Mouse (Mus musculus): ENCODE results near the gene Hoxb8. TPM values are rescaled to one million over a fixed set of nuclear protein-coding genes. Genes with fewer than 3 reads are reported as not detected.

Gene Hoxb8
- polyA plus RNA-seq, 1 experiment from 2014 or later, result 1.4 TPM

DNA sequence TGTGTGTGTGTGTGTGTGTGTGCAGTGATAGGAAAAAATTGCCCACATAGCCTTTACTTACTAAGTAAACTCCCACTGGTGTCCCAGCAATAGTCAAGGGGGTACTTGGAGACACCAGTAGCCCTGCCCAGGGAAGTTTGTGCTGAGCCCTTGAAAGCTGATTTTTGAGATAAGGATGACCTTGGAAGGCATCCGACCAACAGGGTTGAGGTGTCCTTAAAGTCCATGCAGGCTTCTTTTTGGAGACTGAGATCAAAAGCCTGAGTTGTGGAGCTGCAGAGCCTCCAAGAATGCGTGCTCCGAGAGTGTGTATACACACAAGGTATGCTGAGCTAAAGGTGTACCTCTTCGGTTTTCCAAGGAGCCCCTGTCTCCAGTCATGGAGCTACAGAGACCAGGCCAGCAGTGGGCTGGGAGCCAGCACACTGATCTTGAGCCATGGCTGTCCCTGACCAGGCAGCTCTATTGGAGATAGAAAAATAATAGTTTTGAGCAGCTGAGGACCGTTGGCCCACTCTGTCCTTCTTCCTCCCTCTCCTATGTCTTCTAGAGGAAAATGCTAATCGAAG lies 19.4 kb upstream of the Hoxb8 start:
- H3K36me3 ChIP-seq (ENCODE audit: insufficient read depth), result no peaks in the 10 kb centered on the region
- H3K9ac ChIP-seq, result no peak overlapping the region
- no peak overlapping the region for H3K27ac ChIP-seq (ENCODE audit: low read depth)
- H3K4me2 ChIP-seq, result no peak overlapping the region
- no peak overlapping the region for H3K4me3 ChIP-seq (ENCODE audit: low read depth, low read length)
- peaks cover 100% of the 10 kb centered on the region for H3K27me3 ChIP-seq (ENCODE audit: insufficient read depth, low read length)
- no peak for ATAC-seq (ENCODE audit: insufficient read depth)
- WGBS, result 10% methylated on average over 6 of the region's 6 CpGs
- H3K4me1 ChIP-seq (ENCODE audit: insufficient read depth), result no peaks in the 10 kb centered on the region
- no peak for DNase-seq
- no peak for TF ChIP-seq CTCF (IDR thresholded peaks at IDR 0.05; ENCODE audit: low read depth)
- no peaks in the 10 kb centered on the region for H3K9me3 ChIP-seq (ENCODE audit: low read depth, low read length)

DNA sequence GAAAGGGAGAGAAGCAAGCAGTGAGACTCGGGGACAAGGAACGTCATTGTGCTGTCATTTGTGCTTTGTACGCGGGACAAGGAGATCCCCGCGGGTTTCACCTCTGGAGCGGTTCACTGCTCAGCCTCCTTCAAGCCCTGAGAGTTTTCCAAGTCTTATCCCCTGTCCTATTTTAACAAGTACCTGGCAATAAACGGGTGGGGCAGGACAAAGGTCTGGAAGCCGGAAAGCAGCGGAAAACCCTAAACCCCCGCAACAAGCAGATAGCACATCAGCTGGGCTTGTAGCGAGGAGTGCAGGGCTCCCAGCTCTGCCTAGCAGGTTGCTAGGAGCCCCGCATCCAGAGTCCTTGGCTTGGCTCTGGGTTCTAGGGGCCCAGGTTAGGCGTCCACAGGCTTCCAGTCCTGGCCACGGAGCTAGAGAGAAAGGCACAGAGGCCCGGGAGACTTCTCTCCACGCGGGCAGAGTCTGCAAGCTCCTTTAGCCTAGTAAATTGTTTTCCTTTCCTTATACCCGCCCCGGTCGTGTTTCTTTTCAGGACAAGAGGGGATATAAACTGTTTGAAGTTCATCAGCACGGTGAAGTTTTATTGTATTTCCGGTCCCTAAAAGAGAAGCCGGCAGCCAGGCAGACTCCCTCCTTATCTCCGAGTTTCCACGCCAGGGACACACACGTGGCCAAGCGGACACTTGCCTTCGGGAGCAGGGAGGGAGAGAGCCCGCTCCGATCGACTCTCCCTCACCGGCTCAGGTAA lies 17.9 kb upstream of the Hoxb8 start:
- Histone ChIP-seq H3K27ac (ENCODE audit: low read depth) (no peak overlapping the region), H3K4me3 (ENCODE audit: low read depth, low read length) (no peak overlapping the region), H3K27me3 (ENCODE audit: insufficient read depth, low read length) (peaks cover 99% of the 10 kb centered on the region), H3K4me1 (ENCODE audit: insufficient read depth) (no peaks in the 10 kb centered on the region), H3K9ac (no peak overlapping the region), H3K4me2 (no peak overlapping the region), H3K36me3 (ENCODE audit: insufficient read depth) (no peaks in the 10 kb centered on the region), H3K9me3 (ENCODE audit: low read depth, low read length) (no peaks in the 10 kb centered on the region)
- ATAC-seq (ENCODE audit: insufficient read depth) (no peak), DNase-seq (no peak)
- no peak for TF ChIP-seq CTCF (IDR thresholded peaks at IDR 0.05; ENCODE audit: low read depth)
- WGBS, result 1% methylated on average over 33 of the region's 33 CpGs

DNA sequence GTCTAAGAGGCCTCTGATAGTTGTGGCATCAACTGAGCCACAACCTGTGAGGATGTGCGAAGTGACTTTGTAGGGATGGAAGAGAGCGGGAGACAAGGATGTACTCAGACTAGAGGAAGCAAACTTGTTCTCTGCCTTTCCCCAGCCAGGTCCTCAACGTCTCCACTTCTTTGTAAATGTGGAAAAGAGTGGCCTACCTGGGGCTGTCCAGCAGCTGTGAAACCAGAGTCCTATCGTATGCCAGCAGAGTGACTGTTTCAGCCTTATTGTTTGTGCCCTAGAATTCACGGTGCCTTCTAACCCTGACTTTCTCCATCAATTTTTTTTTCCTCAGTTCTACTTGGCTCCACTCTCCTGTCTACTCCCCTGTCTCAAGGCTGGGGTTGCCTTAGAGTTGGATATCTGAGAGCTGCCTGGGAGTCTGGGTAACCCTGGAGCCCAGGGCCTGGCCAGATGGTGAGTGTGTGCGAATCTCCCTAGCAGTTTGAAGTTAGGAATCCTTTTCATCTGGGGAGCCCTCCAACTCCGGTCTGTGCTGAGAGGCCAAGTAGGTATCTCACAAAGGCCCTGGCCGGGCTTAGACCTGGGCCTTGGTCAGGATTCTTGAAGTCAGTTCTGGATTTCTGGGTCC lies 17.2 kb upstream of the Hoxb8 start:
- Histone ChIP-seq H3K4me2 (no peak overlapping the region), H3K4me1 (ENCODE audit: insufficient read depth) (no peaks in the 10 kb centered on the region), H3K9me3 (ENCODE audit: low read depth, low read length) (no peaks in the 10 kb centered on the region), H3K27ac (ENCODE audit: low read depth) (no peak overlapping the region), H3K36me3 (ENCODE audit: insufficient read depth) (no peaks in the 10 kb centered on the region), H3K27me3 (ENCODE audit: insufficient read depth, low read length) (peaks cover 99% of the 10 kb centered on the region), H3K4me3 (ENCODE audit: low read depth, low read length) (no peak overlapping the region), H3K9ac (no peak overlapping the region)
- TF ChIP-seq CTCF (IDR thresholded peaks at IDR 0.05; ENCODE audit: low read depth), result no peak
- WGBS, result 6% methylated on average over 8 of the region's 8 CpGs
- ATAC-seq (ENCODE audit: insufficient read depth) (no peak), DNase-seq (no peak)

DNA sequence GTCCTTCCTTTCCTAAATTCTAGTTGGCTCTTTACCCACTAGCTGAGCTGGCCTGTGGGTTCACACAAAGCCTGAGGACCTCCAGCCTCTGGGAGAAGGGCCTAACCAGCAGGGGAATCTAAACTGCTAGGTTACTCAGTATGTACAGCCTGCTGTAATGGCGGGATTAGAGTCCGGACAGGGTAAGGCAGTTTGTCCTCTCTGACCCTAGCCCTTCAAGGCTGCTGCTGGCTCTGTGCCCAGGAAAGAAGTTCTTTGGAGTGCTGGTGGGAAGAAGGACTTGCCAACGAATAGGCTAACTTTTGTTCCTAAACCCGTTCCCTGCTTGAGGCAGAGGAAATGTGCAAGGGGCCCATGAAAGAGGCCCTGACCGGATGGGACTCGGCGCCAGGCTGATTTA lies 15.8 kb upstream of the Hoxb8 start:
- WGBS, result 3% methylated on average over 7 of the region's 7 CpGs
- peaks cover 99% of the 10 kb centered on the region for H3K27me3 ChIP-seq (ENCODE audit: insufficient read depth, low read length)
- H3K36me3 ChIP-seq (ENCODE audit: insufficient read depth), result no peaks in the 10 kb centered on the region
- no peaks in the 10 kb centered on the region for H3K4me1 ChIP-seq (ENCODE audit: insufficient read depth)
- TF ChIP-seq CTCF (IDR thresholded peaks at IDR 0.05; ENCODE audit: low read depth), result no peak
- H3K4me3 ChIP-seq (ENCODE audit: low read depth, low read length), result no peak overlapping the region
- no peak overlapping the region for H3K27ac ChIP-seq (ENCODE audit: low read depth)
- no peak overlapping the region for H3K4me2 ChIP-seq
- H3K9ac ChIP-seq, result no peak overlapping the region
- no peaks in the 10 kb centered on the region for H3K9me3 ChIP-seq (ENCODE audit: low read depth, low read length)
- ATAC-seq (ENCODE audit: insufficient read depth) (0 out of 2 replicates have a peak, but pooled peaks have one; percentile 29), DNase-seq (peak; percentile 63)

- no peak for TF ChIP-seq CTCF (IDR thresholded peaks at IDR 0.05; ENCODE audit: low read depth)
- Histone ChIP-seq H3K9me3 (ENCODE audit: low read depth, low read length) (no peaks in the 10 kb centered on the region), H3K4me3 (ENCODE audit: low read depth, low read length) (no peak overlapping the region), H3K27ac (ENCODE audit: low read depth) (no peak overlapping the region), H3K27me3 (ENCODE audit: insufficient read depth, low read length) (peaks cover 99% of the 10 kb centered on the region), H3K36me3 (ENCODE audit: insufficient read depth) (no peaks in the 10 kb centered on the region), H3K4me1 (ENCODE audit: insufficient read depth) (no peaks in the 10 kb centered on the region), H3K9ac (no peak overlapping the region), H3K4me2 (no peak overlapping the region)
- DNase-seq (no peak), ATAC-seq (ENCODE audit: insufficient read depth) (no peak)
- WGBS, result 16% methylated on average over 7 of the region's 7 CpGs
Measured at GRCm38 (mm10) chr11:96267021-96267920, 14.4 kb upstream of the Hoxb8 start.

DNA sequence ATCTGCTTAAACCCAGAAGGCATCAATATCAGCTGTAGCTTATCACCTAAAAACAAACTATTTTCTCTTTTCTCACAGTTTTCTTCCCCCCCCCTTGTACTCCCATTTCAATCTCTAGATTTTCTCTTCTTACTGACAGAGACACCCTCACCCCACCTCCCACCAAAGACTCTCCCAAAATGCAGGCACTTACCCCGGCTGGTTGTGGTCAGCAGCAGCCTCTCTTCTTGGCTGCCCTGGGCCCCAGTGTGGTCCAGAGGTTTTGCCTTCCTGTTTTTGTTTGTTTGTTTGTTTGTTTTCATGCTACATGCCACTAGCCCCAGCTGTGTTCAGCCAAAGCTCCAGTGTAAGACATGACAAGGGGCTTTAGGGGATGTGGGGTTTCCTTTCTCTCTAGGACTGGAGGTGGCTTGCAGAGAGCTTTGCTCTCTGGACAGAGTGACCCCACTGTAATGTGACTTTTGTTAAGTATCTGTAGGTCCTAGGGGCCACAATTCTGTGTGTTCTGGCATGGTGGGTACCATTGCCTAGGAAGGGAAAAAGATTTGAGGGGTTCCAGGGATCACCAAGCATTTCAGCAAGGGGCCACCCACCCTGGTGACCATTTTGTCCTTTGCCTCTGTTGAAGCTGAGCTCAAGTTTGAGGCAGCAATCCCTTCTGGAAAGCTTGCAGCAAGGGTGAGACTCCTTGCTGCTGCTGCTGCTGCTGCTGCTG lies 13.5 kb upstream of the Hoxb8 start:
- H3K36me3 ChIP-seq (ENCODE audit: insufficient read depth), result no peaks in the 10 kb centered on the region
- ATAC-seq (ENCODE audit: insufficient read depth) (no peak), DNase-seq (no peak)
- no peaks in the 10 kb centered on the region for H3K9me3 ChIP-seq (ENCODE audit: low read depth, low read length)
- no peak overlapping the region for H3K9ac ChIP-seq
- H3K4me2 ChIP-seq, result no peak overlapping the region
- peaks cover 99% of the 10 kb centered on the region for H3K27me3 ChIP-seq (ENCODE audit: insufficient read depth, low read length)
- H3K4me1 ChIP-seq (ENCODE audit: insufficient read depth), result no peaks in the 10 kb centered on the region
- no peak for TF ChIP-seq CTCF (IDR thresholded peaks at IDR 0.05; ENCODE audit: low read depth)
- 10% methylated on average over 1 of the region's 1 CpGs for WGBS
- no peak overlapping the region for H3K4me3 ChIP-seq (ENCODE audit: low read depth, low read length)
- H3K27ac ChIP-seq (ENCODE audit: low read depth), result no peak overlapping the region
